Mouse (Mus musculus) regulatory T cell (primary cell): ENCODE results near the gene Spsb3.

Experiments
- in situ Hi-C: fragments of 300-600 bp; cut with MboI, MseI; formaldehyde crosslinking; loops from one replicate; pipeline ENCODE4 v1.15.1; 2025; ENCODE audit warnings: high pct_unique_total_duplicates

The Spsb3 gene

GRCm38 (mm10) chr17:24873695-24874404 lies 12.6 kb upstream of the Spsb3 start:
- in situ Hi-C loops = no loop called here

DNA sequence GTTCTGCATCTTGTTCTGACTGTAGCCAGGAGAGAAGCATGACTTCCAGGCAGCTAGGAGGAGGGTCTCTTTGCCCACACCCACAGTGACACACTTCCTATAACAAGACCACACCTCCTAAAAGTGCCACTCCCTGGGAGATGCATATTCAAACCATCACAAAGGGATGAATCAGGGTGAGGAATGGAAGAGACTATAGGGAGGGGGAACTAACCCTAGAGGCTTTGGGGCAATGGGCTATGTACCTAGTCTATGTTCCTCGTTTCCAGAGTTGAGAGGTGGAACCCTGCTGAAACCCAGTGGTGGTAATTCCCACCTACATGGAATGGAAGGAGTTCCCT lies 12.1 kb upstream of the Spsb3 start:
- in situ Hi-C loops = no loop called here

GRCm38 (mm10) chr17:24874989-24875388 lies 11.5 kb upstream of the Spsb3 start:
- in situ Hi-C loops = no loop called here

GRCm38 (mm10) chr17:24877336-24878116 lies 8.9 kb upstream of the Spsb3 start:
- in situ Hi-C loops = no loop called here

DNA sequence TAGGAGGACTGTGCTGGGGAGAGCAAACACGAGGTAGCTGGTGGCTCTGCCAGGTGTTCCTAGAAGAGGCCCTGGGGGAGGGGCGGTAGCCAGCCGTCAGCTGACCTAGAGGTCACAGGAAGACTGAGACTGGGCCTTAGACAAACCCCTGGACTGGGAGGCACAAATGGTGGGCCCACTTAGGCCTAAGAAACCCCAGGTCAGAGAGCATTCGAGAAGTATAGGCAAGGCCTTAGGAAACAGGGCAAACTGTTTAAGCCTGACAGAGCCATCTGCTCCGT lies 8.4 kb upstream of the Spsb3 start:
- in situ Hi-C loops = no loop called here

DNA sequence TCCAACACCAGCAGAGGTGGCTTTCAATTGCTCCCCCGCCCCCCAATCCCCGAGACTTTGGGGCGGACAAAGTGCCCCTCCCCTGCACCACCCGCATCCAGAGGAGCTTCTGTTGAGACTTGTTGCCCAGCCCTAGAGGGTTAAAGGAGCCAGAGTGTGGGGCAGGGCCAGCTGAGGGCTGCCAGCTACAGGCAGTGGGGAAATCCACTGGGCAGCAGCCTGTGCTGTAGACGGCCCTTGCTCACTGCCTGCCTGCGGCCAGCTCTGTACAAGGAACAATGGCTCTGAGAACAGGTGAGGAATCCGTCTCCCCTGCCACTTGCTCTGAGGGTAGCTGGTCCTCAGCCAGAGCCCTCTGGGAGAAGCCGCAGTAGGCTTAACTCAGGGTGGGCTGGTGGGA lies 7.9 kb upstream of the Spsb3 start:
- in situ Hi-C loops = no loop called here

GRCm38 (mm10) chr17:24881738-24882440 lies 4.6 kb upstream of the Spsb3 start:
- in situ Hi-C loops = no loop called here

DNA sequence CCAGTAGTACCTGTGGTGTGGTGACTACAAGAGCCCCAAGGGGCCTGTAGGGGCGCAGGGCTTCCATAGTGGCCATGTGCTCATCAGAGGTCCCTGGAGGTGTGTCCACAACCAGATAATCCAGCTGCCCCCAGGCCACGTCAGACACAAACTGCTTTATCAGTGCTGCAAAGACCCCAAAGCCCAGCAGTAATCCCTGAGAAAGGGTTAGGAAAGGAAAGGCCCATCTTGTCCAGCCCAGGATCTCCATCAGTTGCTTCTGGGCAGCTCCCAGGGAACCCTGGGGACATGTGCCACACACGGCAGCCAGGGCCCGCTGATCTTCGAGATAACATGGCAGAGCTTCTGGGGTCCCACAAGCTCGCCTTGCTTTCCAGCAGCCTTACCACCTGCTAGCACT lies 2.1 kb upstream of the Spsb3 start:
- in situ Hi-C loops = no loop called here

DNA sequence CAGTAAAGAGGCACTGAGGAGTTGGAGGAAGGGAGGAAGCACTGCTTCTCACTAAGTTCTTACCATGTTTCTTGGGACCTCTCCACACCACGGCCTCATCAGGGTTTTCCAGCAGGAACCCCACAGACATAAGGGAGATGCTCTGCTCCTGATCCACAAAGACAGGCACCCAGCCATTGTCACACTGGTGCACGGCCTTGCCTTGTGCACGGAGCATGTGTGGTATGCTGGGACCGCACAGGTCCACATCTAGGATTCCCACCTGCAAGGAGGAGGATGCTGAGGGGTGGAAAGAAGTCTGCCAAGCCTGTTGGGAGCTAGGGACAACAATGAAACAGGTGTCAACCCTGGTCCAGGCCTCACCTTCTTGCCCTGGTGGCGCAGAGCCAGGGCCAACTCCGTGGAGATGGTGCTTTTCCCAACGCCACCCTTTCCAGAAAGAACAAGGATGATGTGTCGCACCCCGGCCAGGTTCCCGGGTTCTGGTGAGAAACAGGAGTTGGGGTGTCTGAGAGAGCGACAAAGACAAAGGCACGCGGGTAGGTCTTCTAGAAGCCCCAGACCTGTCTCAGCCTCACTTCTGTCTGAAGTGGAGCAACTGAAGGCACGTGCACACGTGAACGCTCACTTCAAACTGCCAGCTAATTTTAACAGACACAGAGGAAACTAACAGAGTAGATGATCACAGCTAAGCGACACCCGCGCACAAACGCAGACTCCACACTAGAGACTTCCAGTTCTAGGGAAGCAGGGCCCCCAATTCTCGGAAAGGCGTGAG lies 898 bp upstream of the Spsb3 start:
- in situ Hi-C loops = no loop called here

GRCm38 (mm10) chr17:24886932-24887271 lies 459 bp downstream of the Spsb3 start:
- in situ Hi-C loops = no loop called here

DNA sequence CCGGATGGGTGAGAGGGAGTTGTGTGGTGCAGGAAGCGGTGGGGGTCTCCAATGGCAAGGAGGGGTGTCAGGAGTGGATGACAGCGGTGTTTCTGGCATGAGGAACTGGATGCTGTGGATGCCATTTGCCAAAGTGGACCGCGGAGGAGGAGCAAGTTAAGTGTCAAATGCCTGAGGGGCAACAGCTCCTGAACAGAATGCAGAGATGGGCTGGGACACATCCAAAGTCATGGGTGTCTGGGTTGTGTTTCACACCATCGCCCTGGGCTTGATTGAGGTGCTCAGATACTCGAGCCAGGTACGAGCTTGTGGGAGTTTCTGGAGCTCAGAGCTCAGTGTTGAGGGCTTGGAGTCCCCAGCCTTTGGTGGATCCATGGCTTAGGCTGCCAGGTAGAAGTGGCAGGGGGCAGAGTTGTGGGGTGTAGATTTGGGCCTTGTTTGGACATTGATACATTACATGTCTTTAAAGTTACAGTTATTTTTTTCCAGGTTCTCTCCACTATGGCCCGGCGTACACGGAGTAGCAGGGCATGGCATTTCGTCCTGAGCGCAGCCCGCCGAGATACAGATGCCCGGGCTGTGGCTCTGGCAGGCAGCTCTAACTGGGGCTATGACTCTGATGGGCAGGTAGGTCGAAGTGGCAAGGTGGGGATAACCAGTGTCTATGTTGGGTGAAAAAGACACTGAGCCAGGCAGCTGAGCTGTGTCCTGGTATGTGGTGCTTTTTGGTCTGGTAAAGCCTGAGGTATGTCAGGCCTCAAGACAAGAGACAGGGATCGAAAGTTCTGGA lies 1.0 kb downstream of the Spsb3 start:
- in situ Hi-C loops = no loop called here

- in situ Hi-C loops = no loop called here
These were observed 2.4 kb downstream of the Spsb3 start for GRCm38 (mm10) chr17:24888862-24889261.

DNA sequence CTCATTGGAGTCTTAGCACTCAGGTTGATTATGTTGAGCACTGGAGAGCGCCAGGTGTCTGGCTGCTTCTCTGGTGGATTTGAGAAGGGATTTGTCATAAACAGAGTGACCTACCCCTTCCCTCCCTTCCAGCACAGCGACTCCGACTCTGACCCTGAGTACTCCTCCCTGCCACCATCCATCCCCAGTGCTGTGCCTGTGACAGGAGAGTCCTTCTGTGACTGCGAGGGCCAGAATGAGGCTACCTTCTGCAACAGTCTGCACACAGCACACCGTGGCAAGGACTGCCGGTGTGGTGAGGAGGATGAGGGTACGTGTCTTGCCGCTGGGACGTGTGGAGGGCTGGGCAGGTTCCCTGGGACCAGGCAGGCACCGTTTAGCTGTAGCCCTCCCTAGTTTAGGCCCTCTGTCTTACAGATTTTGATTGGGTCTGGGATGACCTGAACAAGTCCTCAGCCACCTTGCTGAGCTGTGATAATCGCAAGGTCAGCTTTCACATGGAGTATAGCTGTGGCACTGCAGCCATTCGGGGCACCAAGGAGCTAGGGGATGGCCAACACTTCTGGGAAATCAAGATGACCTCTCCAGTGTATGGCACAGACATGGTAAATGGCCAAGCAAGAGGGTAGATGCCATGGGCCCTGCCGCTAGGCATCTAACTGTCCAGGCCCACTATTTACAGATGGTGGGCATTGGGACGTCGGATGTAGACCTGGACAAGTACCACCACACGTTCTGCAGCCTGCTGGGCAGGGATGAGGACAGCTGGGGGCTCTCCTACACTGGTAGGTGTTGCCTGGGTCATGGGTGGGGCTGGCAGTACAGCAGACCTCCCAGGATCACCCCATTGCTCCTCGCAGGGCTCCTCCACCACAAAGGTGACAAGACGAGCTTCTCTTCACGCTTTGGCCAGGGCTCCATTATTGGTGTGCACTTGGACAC lies 4.0 kb downstream of the Spsb3 start:
- in situ Hi-C loops = loop anchor here (5.0 kb wide), 1 partner anchor 38 kb away; the partner anchor contains the start of gene Fahd1

- in situ Hi-C loops = loop anchor here (5.0 kb wide), 1 partner anchor 39 kb away; the partner anchor contains the start of gene Fahd1
These were observed 4.9 kb downstream of the Spsb3 start for GRCm38 (mm10) chr17:24891321-24891720.

GRCm38 (mm10) chr17:24892785-24893184 lies 6.3 kb downstream of the Spsb3 start:
- in situ Hi-C loops = loop anchor here (5.0 kb wide), 1 partner anchor 40 kb away; the partner anchor contains the start of gene Fahd1

- in situ Hi-C loops = loop anchor here (5.0 kb wide), 1 partner anchor 41 kb away; the partner anchor contains the start of gene Fahd1
These were observed 6.8 kb downstream of the Spsb3 start for GRCm38 (mm10) chr17:24893276-24893675.

DNA sequence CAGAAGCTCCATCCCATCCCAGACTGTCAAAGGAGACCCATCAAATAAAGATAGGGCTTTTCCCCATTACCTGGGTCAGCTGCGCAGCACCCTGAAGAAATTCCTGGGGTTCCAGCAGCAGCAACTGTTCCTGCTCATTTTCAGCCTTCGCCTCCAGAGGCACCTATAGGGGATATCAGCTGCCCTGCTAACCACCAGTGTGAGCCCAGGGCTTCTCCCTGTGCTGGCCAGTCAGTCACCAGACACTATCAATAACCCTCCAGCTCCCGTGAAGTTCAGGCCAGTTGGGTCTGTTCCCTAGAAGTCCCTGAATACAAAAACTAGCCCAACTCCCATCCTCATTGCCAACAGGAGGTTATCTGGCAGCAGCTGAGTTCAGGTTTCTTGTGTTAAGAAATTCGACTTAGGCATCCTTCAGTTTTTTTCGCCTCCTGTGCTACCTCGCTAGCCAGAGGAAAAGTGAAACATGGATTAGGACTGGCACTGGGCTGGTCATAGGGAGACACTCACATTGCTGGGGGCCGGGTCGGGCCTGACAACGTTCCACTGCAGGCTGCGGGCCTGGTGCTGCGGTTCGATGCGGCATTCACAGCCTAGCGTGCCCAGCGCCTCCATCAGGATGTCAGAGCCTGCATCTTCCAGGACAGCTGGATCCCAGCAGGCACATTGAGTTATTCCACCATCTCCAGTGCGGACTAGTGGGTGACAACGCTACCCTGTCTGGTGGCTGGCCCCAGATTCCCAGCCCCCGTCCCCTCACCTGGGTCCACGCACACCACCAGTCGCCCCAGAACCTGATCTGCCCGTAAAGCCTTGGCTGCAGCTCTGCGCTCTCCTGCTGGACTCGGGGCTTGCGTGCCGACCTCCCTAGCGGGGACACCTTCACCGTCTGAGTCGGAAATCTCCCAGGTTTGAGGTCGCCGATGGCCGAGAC lies 7.9 kb downstream of the Spsb3 start:
- in situ Hi-C loops = loop anchor here (5.0 kb wide), 1 partner anchor 42 kb away; the partner anchor contains the start of gene Fahd1

- in situ Hi-C loops = loop anchor here (5.0 kb wide), 1 partner anchor 43 kb away; the partner anchor contains the start of gene Fahd1
These were observed 8.6 kb downstream of the Spsb3 start, which contains the start of the genes Eme2 and Mrps34 for GRCm38 (mm10) chr17:24894995-24895547. Gene Eme2 (minus strand): TSS chr17:24895087. Gene Mrps34 (plus strand): TSS chr17:24895116.
